Mouse (Mus musculus): ENCODE measurements around the gene Psme2. TPM values are rescaled to one million over a fixed set of nuclear protein-coding genes. Genes with fewer than 3 reads are reported as not detected.

The Psme2 gene
- polyA plus RNA-seq, 1 experiment from 2014 or later, result 332 TPM

DNA sequence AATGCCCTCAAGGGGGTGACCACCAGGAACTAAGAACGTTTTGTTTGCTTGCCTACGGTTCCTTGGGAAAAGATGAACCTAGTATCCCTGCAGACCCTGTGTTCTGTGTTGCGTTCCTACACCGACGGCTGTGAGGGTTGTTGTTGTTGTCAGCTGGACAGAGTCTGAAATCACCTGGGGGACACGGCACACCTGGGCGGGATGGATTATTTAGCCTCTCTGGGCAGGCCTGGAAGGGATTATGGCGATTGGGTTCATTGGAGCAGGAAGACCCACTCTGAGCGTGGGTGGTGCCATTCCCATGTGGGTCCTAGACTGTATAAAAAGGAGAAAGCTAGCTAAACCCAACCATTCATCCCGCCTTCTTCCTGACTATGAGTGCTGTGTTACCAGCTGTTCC lies 29.1 kb downstream of the Psme2 start:
- H3K27ac ChIP-seq (ENCODE audit: low read depth), result no peak overlapping the region
- no peaks in the 10 kb centered on the region for H3K27me3 ChIP-seq (replicated peaks; ENCODE audit: control insufficient read depth, insufficient read depth, low read length)
- 84% methylated on average over 10 of the region's 10 CpGs for WGBS

DNA sequence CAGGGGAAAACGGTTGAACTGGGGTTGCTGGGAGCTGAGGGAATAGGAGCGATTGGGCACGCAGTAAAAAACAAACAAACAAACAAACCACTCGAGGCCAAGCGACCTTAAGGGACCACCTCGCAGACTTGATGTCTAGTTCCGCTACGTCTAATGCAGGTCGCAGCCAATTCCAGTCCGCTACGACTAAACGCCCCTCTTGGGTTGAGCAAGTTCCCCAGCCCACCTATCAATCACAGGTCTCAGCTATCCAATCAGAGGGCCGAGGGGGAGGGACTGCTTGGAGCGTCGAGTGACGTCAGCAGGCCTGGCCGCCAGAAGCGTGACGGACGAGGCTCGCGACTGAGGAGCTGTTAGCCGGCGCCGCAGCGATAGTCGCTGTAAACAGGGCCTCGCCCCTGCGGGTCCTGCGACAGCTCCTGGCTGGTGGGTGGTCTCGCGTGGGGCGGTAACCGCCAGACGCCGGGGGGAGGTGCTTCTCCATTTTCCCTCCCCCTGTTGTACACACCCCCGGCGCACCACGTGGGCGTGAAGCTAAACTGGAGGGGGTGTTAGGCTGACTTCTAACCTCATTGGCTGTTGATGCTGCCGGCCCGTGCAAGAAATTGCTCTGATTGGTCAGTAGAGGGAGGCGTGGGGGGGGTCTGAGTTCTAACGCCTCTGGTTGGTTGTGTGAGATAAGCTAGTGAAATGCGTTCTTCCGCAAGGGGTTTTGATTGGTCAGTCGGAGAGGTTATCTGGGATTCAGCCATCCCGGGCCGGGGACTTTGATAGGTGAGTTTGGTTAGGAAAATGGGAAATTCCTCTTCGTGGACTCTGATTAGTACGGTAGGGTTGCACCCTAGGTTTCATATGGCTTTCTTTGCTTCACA lies 30.5 kb downstream of the Psme2 start, which contains the start of gene A730061H03Rik:
A730061H03Rik (minus strand) TSS at position 205 of the 872 bp plus-strand sequence.
- Histone ChIP-seq H3K4me1 (replicated peaks; ENCODE audit: control insufficient read depth, insufficient read depth, low read length) (peaks cover 20% of the 10 kb centered on the region), H3K27me3 (replicated peaks; ENCODE audit: control insufficient read depth, insufficient read depth, low read length) (no peaks in the 10 kb centered on the region), H3K4me2 (ENCODE audit: low read length) (peak within 1 kb of the TSS; percentile 83), H3K9ac (ENCODE audit: low read length) (peak within 1 kb of the TSS; percentile 58), H3K27ac (ENCODE audit: low read depth) (peak within 1 kb of the TSS; percentile 92), H3K36me3 (ENCODE audit: control insufficient read depth, insufficient read depth, low read length) (peaks cover 28% of the 10 kb centered on the region), H3K9me3 (ENCODE audit: control insufficient read depth, low read length) (no peaks in the 10 kb centered on the region), H3K4me3 (ENCODE audit: low read depth, low read length) (peak within 1 kb of the TSS; percentile 60)
- WGBS, result under 1% methylated on average over 51 of the region's 51 CpGs
- peak; percentile 97 for ATAC-seq (replicated peaks; ENCODE audit: low FRiP score, low TSS enrichment, low read depth)
- peak; percentile 100 for DNase-seq (ENCODE audit: low spot score)

More for the DNA sequence above, 29.1 kb downstream of the Psme2 start:
- no peak overlapping the region for H3K4me2 ChIP-seq (ENCODE audit: low read length)
- DNase-seq (ENCODE audit: low spot score) (no peak), ATAC-seq (replicated peaks; ENCODE audit: low FRiP score, low TSS enrichment, low read depth) (no peak)
- H3K9ac ChIP-seq (ENCODE audit: low read length), result no peak overlapping the region
- H3K9me3 ChIP-seq (ENCODE audit: control insufficient read depth, low read length), result no peaks in the 10 kb centered on the region
- H3K4me1 ChIP-seq (replicated peaks; ENCODE audit: control insufficient read depth, insufficient read depth, low read length), result peaks cover 20% of the 10 kb centered on the region
- H3K36me3 ChIP-seq (ENCODE audit: control insufficient read depth, insufficient read depth, low read length), result peaks cover 42% of the 10 kb centered on the region
- H3K4me3 ChIP-seq (ENCODE audit: low read depth, low read length), result no peak overlapping the region

DNA sequence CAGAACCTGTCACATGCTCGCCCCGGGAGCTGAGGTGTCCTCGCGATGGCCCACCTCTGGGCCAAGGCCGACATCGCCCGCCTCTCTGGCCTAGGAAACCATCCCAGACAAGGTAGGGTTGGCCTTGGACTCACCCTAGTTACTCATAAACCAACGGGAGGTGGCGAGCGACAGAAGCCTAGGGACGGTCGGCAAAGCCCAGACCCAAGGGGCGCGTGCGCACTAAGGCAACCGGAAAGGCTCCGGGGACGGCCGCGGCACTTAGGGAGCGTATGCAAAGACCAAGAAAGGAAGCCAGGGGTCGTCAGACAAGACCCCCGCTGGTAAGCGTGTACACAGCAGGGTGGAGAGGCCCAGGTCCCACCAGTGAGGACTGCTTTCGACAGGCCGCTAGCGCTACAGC lies 31.1 kb downstream of the Psme2 start, which contains the start of gene Dcaf11:
Dcaf11 (plus strand) TSS at position 208 of the 403 bp plus-strand sequence.
- H3K27ac ChIP-seq (ENCODE audit: low read depth), result peak within 1 kb of the TSS; percentile 92
- H3K9ac ChIP-seq (ENCODE audit: low read length), result peak within 1 kb of the TSS; percentile 58
- ATAC-seq (replicated peaks; ENCODE audit: low FRiP score, low TSS enrichment, low read depth) (peak; percentile 84), DNase-seq (ENCODE audit: low spot score) (no peak)
- under 1% methylated on average over 27 of the region's 27 CpGs for WGBS
- H3K27me3 ChIP-seq (replicated peaks; ENCODE audit: control insufficient read depth, insufficient read depth, low read length), result no peaks in the 10 kb centered on the region
- H3K9me3 ChIP-seq (ENCODE audit: control insufficient read depth, low read length), result no peaks in the 10 kb centered on the region
- H3K36me3 ChIP-seq (ENCODE audit: control insufficient read depth, insufficient read depth, low read length), result peaks cover 22% of the 10 kb centered on the region
- H3K4me2 ChIP-seq (ENCODE audit: low read length), result peak within 1 kb of the TSS; percentile 83
- peak within 1 kb of the TSS; percentile 60 for H3K4me3 ChIP-seq (ENCODE audit: low read depth, low read length)
- peaks cover 20% of the 10 kb centered on the region for H3K4me1 ChIP-seq (replicated peaks; ENCODE audit: control insufficient read depth, insufficient read depth, low read length)

DNA sequence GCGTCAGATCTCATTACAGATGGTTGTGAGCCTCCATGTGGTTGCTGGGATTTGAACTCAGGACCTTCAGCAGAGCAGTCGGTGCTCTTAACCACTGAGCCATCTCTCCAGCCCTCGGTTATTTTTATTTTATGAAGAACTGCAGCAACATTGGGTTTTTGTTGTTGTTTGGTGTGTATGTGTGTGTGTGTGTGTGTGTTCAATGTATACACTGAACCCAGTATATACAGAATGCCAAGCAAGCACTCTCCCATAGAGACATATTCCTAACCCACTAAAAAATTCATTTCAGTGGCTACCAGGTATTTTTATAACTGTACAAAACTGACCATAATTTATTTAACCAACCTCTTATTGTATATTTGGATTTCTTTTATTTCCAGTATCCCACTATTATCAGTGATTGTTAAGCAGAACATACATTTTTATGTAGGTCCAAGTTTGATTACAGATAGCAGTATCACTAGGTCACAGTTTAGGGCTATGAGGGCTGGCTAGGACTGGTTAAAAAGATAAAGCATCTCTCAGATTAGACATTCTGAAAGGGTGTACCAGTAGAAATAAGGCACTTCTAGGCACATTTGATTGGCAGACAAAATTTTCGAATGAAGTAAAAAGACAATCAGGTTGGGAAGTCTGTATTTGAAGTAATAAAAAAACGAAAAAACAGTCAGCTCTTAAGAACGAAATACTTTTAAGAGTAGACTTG lies 32.0 kb downstream of the Psme2 start:
- no peaks in the 10 kb centered on the region for H3K27me3 ChIP-seq (replicated peaks; ENCODE audit: control insufficient read depth, insufficient read depth, low read length)
- WGBS, result 54% methylated on average over 6 of the region's 6 CpGs
- peak overlapping the region; percentile 58 for H3K9ac ChIP-seq (ENCODE audit: low read length)
- H3K36me3 ChIP-seq (ENCODE audit: control insufficient read depth, insufficient read depth, low read length), result peaks cover 13% of the 10 kb centered on the region
- ATAC-seq (replicated peaks; ENCODE audit: low FRiP score, low TSS enrichment, low read depth), result no peak
- no peaks in the 10 kb centered on the region for H3K9me3 ChIP-seq (ENCODE audit: control insufficient read depth, low read length)
- no peak for DNase-seq (ENCODE audit: low spot score)
- peak overlapping the region; percentile 83 for H3K4me2 ChIP-seq (ENCODE audit: low read length)
- peak overlapping the region; percentile 60 for H3K4me3 ChIP-seq (ENCODE audit: low read depth, low read length)
- peak overlapping the region; percentile 92; the same call in 1 of the 2 replicates for H3K27ac ChIP-seq (ENCODE audit: low read depth)
- peaks cover 20% of the 10 kb centered on the region for H3K4me1 ChIP-seq (replicated peaks; ENCODE audit: control insufficient read depth, insufficient read depth, low read length)

DNA sequence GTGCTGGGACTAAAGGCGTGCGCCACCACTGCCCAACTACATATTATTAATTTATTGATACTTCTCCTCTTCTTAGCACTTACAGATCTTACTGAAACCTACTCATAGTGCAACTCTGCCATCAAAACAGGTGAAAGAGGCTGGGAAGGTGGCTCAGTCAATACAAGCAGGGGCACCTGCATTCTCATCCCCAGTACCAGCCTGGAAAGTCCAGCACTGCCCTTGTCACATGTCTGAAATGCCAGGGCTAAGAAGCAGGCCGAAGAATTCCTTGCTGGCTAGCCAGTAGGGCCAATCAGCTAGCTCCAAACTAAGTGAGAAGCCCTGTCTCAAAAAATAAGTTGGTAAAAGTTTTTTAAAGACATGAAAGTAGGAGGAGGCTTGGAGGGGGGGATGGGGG lies 33.3 kb downstream of the Psme2 start:
- WGBS, result 86% methylated on average over 3 of the region's 3 CpGs
- DNase-seq (ENCODE audit: low spot score), result no peak
- H3K9me3 ChIP-seq (ENCODE audit: control insufficient read depth, low read length), result no peaks in the 10 kb centered on the region
- no peaks in the 10 kb centered on the region for H3K36me3 ChIP-seq (ENCODE audit: control insufficient read depth, insufficient read depth, low read length)
- H3K4me3 ChIP-seq (ENCODE audit: low read depth, low read length), result no peak overlapping the region
- ATAC-seq (replicated peaks; ENCODE audit: low FRiP score, low TSS enrichment, low read depth), result no peak
- H3K9ac ChIP-seq (ENCODE audit: low read length), result no peak overlapping the region
- no peaks in the 10 kb centered on the region for H3K27me3 ChIP-seq (replicated peaks; ENCODE audit: control insufficient read depth, insufficient read depth, low read length)
- no peak overlapping the region for H3K27ac ChIP-seq (ENCODE audit: low read depth)
- no peak overlapping the region for H3K4me2 ChIP-seq (ENCODE audit: low read length)
- peaks cover 20% of the 10 kb centered on the region for H3K4me1 ChIP-seq (replicated peaks; ENCODE audit: control insufficient read depth, insufficient read depth, low read length)

DNA sequence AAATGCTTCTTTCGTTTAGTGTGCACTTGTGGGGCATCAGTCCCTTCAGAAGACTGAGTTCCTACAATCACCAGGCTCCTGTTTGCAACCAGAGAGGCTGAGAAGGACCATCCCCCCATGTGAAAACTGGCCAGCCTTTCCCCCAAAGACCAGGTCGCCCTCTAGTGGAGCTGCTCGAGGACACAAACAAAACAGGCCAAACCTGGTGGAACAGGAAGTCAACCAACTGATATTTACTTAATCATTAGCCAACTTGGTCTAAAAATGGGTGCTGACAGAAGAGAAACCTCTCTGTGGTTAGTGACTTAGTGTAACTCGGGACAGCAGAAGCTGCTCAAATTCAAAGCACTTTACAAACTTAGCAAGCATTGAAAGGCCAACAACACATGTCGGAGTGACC lies 33.9 kb downstream of the Psme2 start:
- 28% methylated on average over 5 of the region's 5 CpGs for WGBS

DNA sequence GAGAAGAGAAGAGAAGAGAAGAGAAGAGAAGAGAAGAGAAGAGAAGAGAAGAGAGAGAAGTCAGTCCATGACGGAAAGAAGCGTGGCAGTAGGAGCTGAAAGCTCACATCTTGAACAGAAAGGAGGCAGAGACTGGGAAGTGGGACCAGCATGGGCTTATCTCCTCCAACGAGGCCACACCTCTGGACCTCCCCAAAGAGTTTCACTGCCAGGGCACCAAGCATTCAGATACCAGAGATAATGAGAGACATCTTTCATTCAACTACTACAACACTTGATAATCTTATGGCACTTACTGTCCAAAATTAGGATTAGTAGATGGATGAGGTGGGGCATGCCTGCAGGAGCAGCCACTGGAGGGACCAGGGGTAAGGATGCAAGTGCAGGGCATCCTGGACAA lies 35.1 kb downstream of the Psme2 start:
- Histone ChIP-seq H3K36me3 (ENCODE audit: control insufficient read depth, insufficient read depth, low read length) (no peaks in the 10 kb centered on the region), H3K4me1 (replicated peaks; ENCODE audit: control insufficient read depth, insufficient read depth, low read length) (0 out of 2 replicates have a peak, but pooled peaks cover 10% of the 10 kb centered on the region), H3K27ac (ENCODE audit: low read depth) (no peak overlapping the region), H3K27me3 (replicated peaks; ENCODE audit: control insufficient read depth, insufficient read depth, low read length) (no peaks in the 10 kb centered on the region), H3K9me3 (ENCODE audit: control insufficient read depth, low read length) (no peaks in the 10 kb centered on the region), H3K9ac (ENCODE audit: low read length) (no peak overlapping the region), H3K4me3 (ENCODE audit: low read depth, low read length) (no peak overlapping the region), H3K4me2 (ENCODE audit: low read length) (no peak overlapping the region)
- ATAC-seq (replicated peaks; ENCODE audit: low FRiP score, low TSS enrichment, low read depth), result no peak
- WGBS, result 79% methylated on average over 3 of the region's 3 CpGs
- no peak for DNase-seq (ENCODE audit: low spot score)

More for the DNA sequence above, 33.9 kb downstream of the Psme2 start:
- H3K36me3 ChIP-seq (ENCODE audit: control insufficient read depth, insufficient read depth, low read length), result no peaks in the 10 kb centered on the region
- peaks cover 20% of the 10 kb centered on the region for H3K4me1 ChIP-seq (replicated peaks; ENCODE audit: control insufficient read depth, insufficient read depth, low read length)
- no peak overlapping the region for H3K9ac ChIP-seq (ENCODE audit: low read length)
- H3K27me3 ChIP-seq (replicated peaks; ENCODE audit: control insufficient read depth, insufficient read depth, low read length), result no peaks in the 10 kb centered on the region
- no peak overlapping the region for H3K4me3 ChIP-seq (ENCODE audit: low read depth, low read length)
- ATAC-seq (replicated peaks; ENCODE audit: low FRiP score, low TSS enrichment, low read depth) (no peak), DNase-seq (ENCODE audit: low spot score) (peak; percentile 84)
- 0 out of 2 replicates have a peak overlapping the region, but pooled peaks have one; percentile 43 for H3K27ac ChIP-seq (ENCODE audit: low read depth)
- no peaks in the 10 kb centered on the region for H3K9me3 ChIP-seq (ENCODE audit: control insufficient read depth, low read length)
- no peak overlapping the region for H3K4me2 ChIP-seq (ENCODE audit: low read length)

DNA sequence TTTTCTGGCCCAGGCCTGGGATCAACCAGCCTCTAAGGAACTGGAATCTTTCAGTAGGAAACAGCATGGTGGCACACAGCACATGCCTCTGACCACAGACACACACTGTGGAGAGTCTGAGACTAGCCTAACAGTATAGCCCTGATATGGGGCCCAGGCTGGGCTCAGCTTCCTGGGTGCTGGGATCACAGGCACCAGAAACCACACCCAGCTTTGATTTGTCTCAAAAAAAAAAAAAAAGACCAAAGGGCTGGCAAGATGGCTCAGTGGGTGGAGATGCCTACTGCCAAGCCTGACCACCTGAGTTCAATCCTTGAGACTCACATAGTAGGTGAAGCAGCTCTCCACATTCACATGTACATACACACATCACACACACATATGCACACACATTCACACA lies 36.3 kb downstream of the Psme2 start:
- Histone ChIP-seq H3K36me3 (ENCODE audit: control insufficient read depth, insufficient read depth, low read length) (peaks cover 8% of the 10 kb centered on the region), H3K4me2 (ENCODE audit: low read length) (no peak overlapping the region), H3K27me3 (replicated peaks; ENCODE audit: control insufficient read depth, insufficient read depth, low read length) (no peaks in the 10 kb centered on the region), H3K27ac (ENCODE audit: low read depth) (no peak overlapping the region), H3K9ac (ENCODE audit: low read length) (no peak overlapping the region), H3K9me3 (ENCODE audit: control insufficient read depth, low read length) (no peaks in the 10 kb centered on the region), H3K4me1 (replicated peaks; ENCODE audit: control insufficient read depth, insufficient read depth, low read length) (0 out of 2 replicates have a peak, but pooled peaks cover 10% of the 10 kb centered on the region), H3K4me3 (ENCODE audit: low read depth, low read length) (no peak overlapping the region)
- ATAC-seq (replicated peaks; ENCODE audit: low FRiP score, low TSS enrichment, low read depth) (no peak), DNase-seq (ENCODE audit: low spot score) (no peak)

Measured in intestine, embryonic 14.5 days (tissue).